Mouse (Mus musculus): ENCODE results near the gene Fbxo8. TPM values are rescaled to one million over a fixed set of nuclear protein-coding genes. Genes with fewer than 3 reads are reported as not detected.
A peak's percentile ranks its signal among the peaks of the same experiment; 100 is the strongest.

The Fbxo8 gene
- polyA plus RNA-seq, 1 experiment from 2014 or later, result 38.7 TPM

GRCm38 (mm10) chr8:56551361-56551852, 517 bp downstream of the Fbxo8 start:
- Histone ChIP-seq H3K9me3 (replicated peaks) (no peaks in the 10 kb centered on the region), H3K27ac (replicated peaks) (peak overlapping the region; percentile 94), H3K4me3 (replicated peaks) (peak overlapping the region; percentile 98), H3K9ac (peak overlapping the region; percentile 85), H3K27me3 (no peaks in the 10 kb centered on the region), H3K36me3 (replicated peaks) (no peaks in the 10 kb centered on the region), H3K4me2 (peak overlapping the region; percentile 70), H3K4me1 (replicated peaks) (peaks cover 22% of the 10 kb centered on the region)
- peak; percentile 97 for ATAC-seq (ENCODE audit: insufficient read depth)
- under 1% methylated on average over 28 of the region's 28 CpGs for WGBS (ENCODE audit: insufficient replicate concordance)

GRCm38 (mm10) chr8:56552045-56552444, 1.2 kb downstream of the Fbxo8 start:
- Histone ChIP-seq H3K36me3 (replicated peaks) (no peaks in the 10 kb centered on the region), H3K4me3 (replicated peaks) (peak overlapping the region; percentile 98), H3K27ac (replicated peaks) (peak overlapping the region; percentile 94; the same call in 1 of the 2 replicates), H3K27me3 (no peaks in the 10 kb centered on the region), H3K4me1 (replicated peaks) (peaks cover 22% of the 10 kb centered on the region), H3K9me3 (replicated peaks) (no peaks in the 10 kb centered on the region), H3K9ac (peak overlapping the region; percentile 85), H3K4me2 (peak overlapping the region; percentile 70)
- 25% methylated on average over 10 of the region's 10 CpGs for WGBS (ENCODE audit: insufficient replicate concordance)
- ATAC-seq (ENCODE audit: insufficient read depth), result no peak

GRCm38 (mm10) chr8:56552551-56553103, 1.7 kb downstream of the Fbxo8 start:
- no peaks in the 10 kb centered on the region for H3K36me3 ChIP-seq (replicated peaks)
- H3K27ac ChIP-seq (replicated peaks), result 0 out of 2 replicates have a peak overlapping the region, but pooled peaks have one; percentile 51
- H3K9ac ChIP-seq, result peak overlapping the region; percentile 25; the same call in 1 of the 2 replicates
- WGBS (ENCODE audit: insufficient replicate concordance), result 42% methylated on average over 5 of the region's 5 CpGs
- no peak for ATAC-seq (ENCODE audit: insufficient read depth)
- no peaks in the 10 kb centered on the region for H3K9me3 ChIP-seq (replicated peaks)
- H3K4me2 ChIP-seq, result peak overlapping the region; percentile 70
- peaks cover 22% of the 10 kb centered on the region for H3K4me1 ChIP-seq (replicated peaks)
- peak overlapping the region; percentile 98 for H3K4me3 ChIP-seq (replicated peaks)
- no peaks in the 10 kb centered on the region for H3K27me3 ChIP-seq

GRCm38 (mm10) chr8:56564399-56565047, 13.6 kb downstream of the Fbxo8 start:
- Histone ChIP-seq H3K4me2 (0 out of 2 replicates have a peak overlapping the region, but pooled peaks have one; percentile 16), H3K36me3 (replicated peaks) (no peaks in the 10 kb centered on the region; the same call in 1 of the 2 replicates), H3K4me1 (replicated peaks) (0 out of 2 replicates have a peak, but pooled peaks cover 8% of the 10 kb centered on the region), H3K9ac (no peak overlapping the region), H3K27me3 (no peaks in the 10 kb centered on the region), H3K9me3 (replicated peaks) (no peaks in the 10 kb centered on the region), H3K27ac (replicated peaks) (peak overlapping the region; percentile 15; the same call in 1 of the 2 replicates), H3K4me3 (replicated peaks) (no peak overlapping the region)
- ATAC-seq (ENCODE audit: insufficient read depth), result 0 out of 2 replicates have a peak, but pooled peaks have one; percentile 33
- WGBS (ENCODE audit: insufficient replicate concordance), result 56% methylated on average over 4 of the region's 4 CpGs

GRCm38 (mm10) chr8:56566856-56567255, 16.0 kb downstream of the Fbxo8 start:
- no peak overlapping the region for H3K4me2 ChIP-seq
- 0 out of 2 replicates have a peak, but pooled peaks cover 4% of the 10 kb centered on the region for H3K4me1 ChIP-seq (replicated peaks)
- no peak overlapping the region for H3K4me3 ChIP-seq (replicated peaks)
- no peak overlapping the region for H3K9ac ChIP-seq
- H3K9me3 ChIP-seq (replicated peaks), result no peaks in the 10 kb centered on the region
- H3K27ac ChIP-seq (replicated peaks), result no peak overlapping the region
- no peak for ATAC-seq (ENCODE audit: insufficient read depth)
- 88% methylated on average over 9 of the region's 9 CpGs for WGBS (ENCODE audit: insufficient replicate concordance)
- no peaks in the 10 kb centered on the region; the same call in 1 of the 2 replicates for H3K36me3 ChIP-seq (replicated peaks)
- no peaks in the 10 kb centered on the region for H3K27me3 ChIP-seq

GRCm38 (mm10) chr8:56580918-56581317, 30.0 kb downstream of the Fbxo8 start:
- Histone ChIP-seq H3K27ac (replicated peaks) (no peak overlapping the region), H3K9ac (no peak overlapping the region), H3K4me3 (replicated peaks) (no peak overlapping the region), H3K36me3 (replicated peaks) (no peaks in the 10 kb centered on the region), H3K27me3 (no peaks in the 10 kb centered on the region), H3K9me3 (replicated peaks) (no peaks in the 10 kb centered on the region), H3K4me1 (replicated peaks) (no peaks in the 10 kb centered on the region), H3K4me2 (no peak overlapping the region)
- ATAC-seq (ENCODE audit: insufficient read depth), result no peak
- WGBS (ENCODE audit: insufficient replicate concordance), result 87% methylated on average over 4 of the region's 4 CpGs

- Histone ChIP-seq H3K27me3 (no peaks in the 10 kb centered on the region), H3K4me3 (replicated peaks) (no peak overlapping the region), H3K27ac (replicated peaks) (no peak overlapping the region), H3K36me3 (replicated peaks) (no peaks in the 10 kb centered on the region), H3K9ac (no peak overlapping the region), H3K4me2 (no peak overlapping the region), H3K4me1 (replicated peaks) (no peaks in the 10 kb centered on the region), H3K9me3 (replicated peaks) (no peaks in the 10 kb centered on the region)
- ATAC-seq (ENCODE audit: insufficient read depth), result no peak
These were observed 32.0 kb downstream of the Fbxo8 start for GRCm38 (mm10) chr8:56582841-56583240.

GRCm38 (mm10) chr8:56589004-56589403, 38.1 kb downstream of the Fbxo8 start:
- 50% methylated on average over 2 of the region's 2 CpGs for WGBS (ENCODE audit: insufficient replicate concordance)
- ATAC-seq (ENCODE audit: insufficient read depth), result 0 out of 2 replicates have a peak, but pooled peaks have one; percentile 46
- no peak overlapping the region for H3K27ac ChIP-seq (replicated peaks)

GRCm38 (mm10) chr8:56591084-56591483, 40.2 kb downstream of the Fbxo8 start:
- peak; percentile 84 for ATAC-seq (ENCODE audit: insufficient read depth)
- H3K36me3 ChIP-seq (replicated peaks), result peaks cover 9% of the 10 kb centered on the region
- 64% methylated on average over 1 of the region's 1 CpGs for WGBS (ENCODE audit: insufficient replicate concordance)
- no peak overlapping the region for H3K4me3 ChIP-seq (replicated peaks)
- H3K9me3 ChIP-seq (replicated peaks), result no peaks in the 10 kb centered on the region
- H3K27ac ChIP-seq (replicated peaks), result no peak overlapping the region
- no peak overlapping the region for H3K4me2 ChIP-seq
- H3K9ac ChIP-seq, result no peak overlapping the region
- H3K27me3 ChIP-seq, result no peaks in the 10 kb centered on the region
- no peaks in the 10 kb centered on the region for H3K4me1 ChIP-seq (replicated peaks)

More at GRCm38 (mm10) chr8:56589004-56589403, 38.1 kb downstream of the Fbxo8 start:
- Histone ChIP-seq H3K27me3 (no peaks in the 10 kb centered on the region), H3K4me1 (replicated peaks) (no peaks in the 10 kb centered on the region), H3K36me3 (replicated peaks) (peaks cover 9% of the 10 kb centered on the region), H3K9me3 (replicated peaks) (no peaks in the 10 kb centered on the region), H3K9ac (no peak overlapping the region), H3K4me2 (no peak overlapping the region), H3K4me3 (replicated peaks) (no peak overlapping the region)

- H3K9me3 ChIP-seq (replicated peaks), result no peaks in the 10 kb centered on the region
- H3K4me1 ChIP-seq (replicated peaks), result no peaks in the 10 kb centered on the region
- H3K27me3 ChIP-seq, result no peaks in the 10 kb centered on the region
- no peak overlapping the region for H3K9ac ChIP-seq
- 87% methylated on average over 5 of the region's 5 CpGs for WGBS (ENCODE audit: insufficient replicate concordance)
- H3K36me3 ChIP-seq (replicated peaks), result peaks cover 9% of the 10 kb centered on the region
- H3K27ac ChIP-seq (replicated peaks), result no peak overlapping the region
- no peak overlapping the region for H3K4me3 ChIP-seq (replicated peaks)
- peak; percentile 68; the same call in 1 of the 2 replicates for ATAC-seq (ENCODE audit: insufficient read depth)
- H3K4me2 ChIP-seq, result no peak overlapping the region
These were observed 40.6 kb downstream of the Fbxo8 start for GRCm38 (mm10) chr8:56591502-56591901.

GRCm38 (mm10) chr8:56606481-56606880, 55.6 kb downstream of the Fbxo8 start:
- Histone ChIP-seq H3K27me3 (no peaks in the 10 kb centered on the region), H3K9me3 (replicated peaks) (no peaks in the 10 kb centered on the region), H3K27ac (replicated peaks) (no peak overlapping the region), H3K9ac (no peak overlapping the region), H3K4me3 (replicated peaks) (no peak overlapping the region), H3K4me2 (no peak overlapping the region), H3K4me1 (replicated peaks) (no peaks in the 10 kb centered on the region), H3K36me3 (replicated peaks) (no peaks in the 10 kb centered on the region)
- ATAC-seq (ENCODE audit: insufficient read depth), result no peak
- 35% methylated on average over 3 of the region's 3 CpGs for WGBS (ENCODE audit: insufficient replicate concordance)
